Mouse (Mus musculus) macrophage (primary cell): ENCODE results near the gene 1700109H08Rik. TPM values are rescaled to one million over a fixed set of nuclear protein-coding genes. Genes with fewer than 3 reads are reported as not detected.
"Not testable (repeated sequence)": the region's sequence is repeated elsewhere in the genome, so short reads cannot be mapped to it uniquely, and the experiment has no call there.

Experiments
- H3K27ac ChIP-seq: fragments of 350-480 bp; formaldehyde crosslinking; 2 replicates; pipeline ENCODE4 v1.9.0; 2021
- H3K36me3 ChIP-seq: fragments of 350-480 bp; formaldehyde crosslinking; 2 replicates; pipeline ENCODE4 v1.9.0; 2021; ENCODE audit errors: inconsistent target
- H3K4me3 ChIP-seq: fragments of 350-480 bp; formaldehyde crosslinking; 2 replicates; pipeline ENCODE4 v1.9.0; 2021; ENCODE audit errors: inconsistent target
- H3K79me2 ChIP-seq: fragments of 350-480 bp; formaldehyde crosslinking; 2 replicates; pipeline ENCODE4 v1.9.0; 2021; ENCODE audit errors: inconsistent target
- WGBS: methylation state at CpG from one replicate; pipeline ENCODE4 v1.1.7; 2026; ENCODE audit warnings: inconsistent platforms; ENCODE audit not compliant: missing documents; 5-methylcytosine and 5-hydroxymethylcytosine counted together
- polyA plus RNA-seq: library from polyadenylated mRNA; stranded (reverse); fragments of 250-400 nt; gene quantifications from 3 replicates; pipeline ENCODE4 v1.2.4, GENCODE M21; 2018; ENCODE audit warnings: inconsistent platforms

Gene 1700109H08Rik
- polyA plus RNA-seq, 1 experiment from 2014 or later = 0.49 TPM

DNA sequence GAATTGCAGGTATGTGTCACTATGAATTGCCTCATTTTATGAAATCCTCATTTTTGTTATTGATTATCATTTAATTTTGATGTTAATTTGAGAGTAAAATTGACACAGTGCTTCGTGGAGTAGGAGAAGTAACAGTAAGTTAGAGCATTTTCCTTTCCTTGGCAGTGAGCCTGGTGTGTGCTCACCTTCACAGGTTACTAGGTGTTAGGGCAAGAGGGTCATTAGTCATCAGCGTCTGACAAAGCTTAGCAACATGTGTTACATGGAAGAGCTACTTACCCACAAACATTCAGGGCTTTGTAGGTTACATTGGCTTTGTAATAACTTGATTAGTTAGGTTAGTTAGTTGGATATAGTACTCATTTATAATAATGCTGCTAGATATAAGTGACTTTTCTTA is 17.2 kb upstream of the 1700109H08Rik start:
- H3K27ac ChIP-seq = no peak overlapping the region

DNA sequence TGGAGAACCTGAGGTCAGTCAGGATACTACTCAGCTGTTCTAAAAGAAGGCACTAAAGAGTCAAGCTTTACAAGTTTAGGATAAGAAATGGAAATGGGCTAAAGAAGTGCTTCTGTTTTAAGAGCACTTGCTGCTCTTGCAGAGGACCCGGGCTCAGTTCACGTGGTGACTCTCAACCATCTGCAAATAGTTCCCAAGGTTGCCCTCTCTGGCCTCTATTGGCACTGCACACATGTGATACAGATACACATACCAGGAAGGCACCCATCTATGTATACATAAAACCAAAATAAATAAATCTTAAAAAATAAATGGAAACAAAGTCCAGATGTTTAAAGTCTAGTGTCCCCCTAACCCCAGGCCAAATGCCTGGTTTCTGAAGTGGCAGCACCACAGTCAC is 3.5 kb downstream of the 1700109H08Rik start:
- no peak overlapping the region for H3K27ac ChIP-seq
- H3K36me3 ChIP-seq = peaks cover 88% of the 10 kb centered on the region
- WGBS = 96% methylated on average over 2 of the region's 2 CpGs
- H3K4me3 ChIP-seq = no peak overlapping the region
- H3K79me2 ChIP-seq = no peaks in the 10 kb centered on the region

More for the DNA sequence above, 17.2 kb upstream of the 1700109H08Rik start:
- whole genome bisulfite sequencing = 76% methylated on average over 2 of the region's 2 CpGs
- Histone ChIP-seq H3K79me2 (peaks cover 65% of the 10 kb centered on the region), H3K4me3 (no peak overlapping the region), H3K36me3 (peaks cover 41% of the 10 kb centered on the region)

DNA sequence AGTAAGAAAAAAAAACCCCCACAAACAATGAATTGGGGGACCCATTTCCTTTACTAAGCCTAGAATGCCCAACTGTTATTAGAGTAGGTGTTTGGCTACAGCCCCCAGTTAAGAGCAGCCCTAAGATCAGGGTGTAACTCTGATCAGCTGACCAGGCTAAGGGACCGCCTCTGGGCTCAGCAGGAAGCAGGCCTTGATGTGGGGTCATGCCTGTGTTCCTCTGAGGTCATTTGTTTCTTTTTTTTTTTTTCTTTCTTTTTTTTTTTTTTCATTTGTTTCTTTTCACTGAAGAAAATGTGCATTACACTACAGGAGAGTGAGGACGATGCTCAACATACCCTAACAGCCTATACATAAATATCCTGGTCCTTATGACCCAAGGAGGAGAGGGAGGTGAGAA is 6.6 kb downstream of the 1700109H08Rik start:
- H3K27ac ChIP-seq = no peak overlapping the region
- 94% methylated on average over 2 of the region's 2 CpGs for WGBS

DNA sequence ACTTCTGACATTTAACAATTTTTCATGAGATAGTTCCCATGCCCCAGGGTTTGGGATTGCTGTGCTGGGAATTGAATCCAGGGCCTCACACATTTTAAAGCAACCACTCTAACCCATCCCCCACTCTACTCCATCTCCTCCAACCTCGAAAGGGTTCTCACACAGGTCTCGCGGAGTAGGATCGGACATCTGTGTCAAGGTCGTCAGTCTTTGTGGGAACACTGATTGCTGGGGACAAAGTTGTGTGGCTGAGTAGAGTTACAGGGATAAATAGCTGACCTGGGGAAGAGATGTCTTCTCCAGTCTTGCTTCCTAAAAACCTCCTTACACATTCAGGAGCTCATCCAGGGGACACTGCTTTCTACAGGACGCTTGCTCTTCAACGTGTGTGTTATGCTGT is 7.7 kb downstream of the 1700109H08Rik start:
- 94% methylated on average over 7 of the region's 7 CpGs for WGBS

More for the DNA sequence above, 6.6 kb downstream of the 1700109H08Rik start:
- Histone ChIP-seq H3K4me3 (no peak overlapping the region), H3K79me2 (no peaks in the 10 kb centered on the region), H3K36me3 (peaks cover 86% of the 10 kb centered on the region)

DNA sequence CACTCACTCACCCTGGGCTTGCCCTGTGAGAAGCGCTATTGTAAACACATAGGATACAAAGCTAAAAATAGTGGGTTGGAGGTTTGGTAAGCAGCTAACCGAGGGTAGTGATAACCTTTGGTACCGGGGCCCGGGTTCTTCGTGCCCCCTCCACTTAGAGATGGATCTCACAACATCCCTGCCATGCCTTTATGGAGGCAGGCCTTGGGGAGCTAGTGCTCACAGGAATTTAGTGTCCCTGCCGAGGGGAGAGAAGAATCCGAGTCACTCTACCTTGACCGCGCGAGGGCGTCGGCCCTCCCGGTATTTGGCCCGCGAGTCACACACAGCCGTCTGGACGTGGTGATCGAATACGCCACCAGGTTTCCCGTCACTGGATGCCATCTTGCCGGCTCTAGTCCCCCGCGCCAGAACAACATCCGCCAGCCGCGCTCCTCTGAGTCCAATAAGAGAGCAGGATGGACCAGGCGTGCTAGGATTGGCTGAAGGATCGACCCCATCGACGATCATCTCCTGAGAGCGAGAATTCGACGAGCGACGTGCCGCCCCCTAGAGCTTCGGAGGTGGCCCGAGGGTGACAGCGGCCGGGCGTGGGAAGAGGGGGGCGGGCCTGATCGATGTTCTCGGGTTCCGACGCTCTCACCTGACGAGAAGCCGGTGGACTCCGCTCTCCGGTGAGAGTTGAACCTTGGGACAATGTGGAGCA is 24.5 kb downstream of the 1700109H08Rik start, which contains the start of gene Pex1:
Gene Pex1 (plus strand): TSS at position 374 of the 706 bp plus-strand sequence.
- Histone ChIP-seq H3K79me2 (peaks cover 56% of the 10 kb centered on the region), H3K4me3 (peak within 1 kb of the TSS; percentile 99), H3K36me3 (peaks cover 14% of the 10 kb centered on the region; the same call in 1 of the 2 replicates), H3K27ac (peak within 1 kb of the TSS; percentile 40; the same call in 1 of the 2 replicates)
- WGBS = 2% methylated on average over 50 of the region's 50 CpGs

More for the DNA sequence above, 7.7 kb downstream of the 1700109H08Rik start:
- H3K36me3 ChIP-seq = peaks cover 85% of the 10 kb centered on the region
- no peak overlapping the region for H3K27ac ChIP-seq
- H3K79me2 ChIP-seq = no peaks in the 10 kb centered on the region
- H3K4me3 ChIP-seq = no peak overlapping the region

DNA sequence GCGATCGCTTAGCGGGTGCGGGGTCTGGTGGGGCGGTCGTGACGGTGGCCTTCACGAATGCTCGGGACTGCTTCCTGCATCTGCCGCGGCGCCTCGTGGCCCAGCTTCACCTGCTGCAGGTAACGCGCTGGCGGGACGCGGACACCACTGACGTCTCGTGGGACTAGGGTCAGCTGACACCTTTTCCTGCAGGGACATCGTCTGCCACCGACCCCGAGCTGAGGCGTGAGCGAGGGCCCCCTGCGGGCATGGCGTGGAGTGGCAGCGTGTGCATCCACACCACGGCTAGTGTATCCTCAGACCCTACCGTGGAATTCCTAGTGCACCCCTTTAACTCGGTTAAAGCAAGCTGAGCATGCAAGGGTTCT is 25.0 kb downstream of the 1700109H08Rik start, which contains the start of gene Rbm48:
Gene Rbm48 (minus strand): TSS at position 187 of the 368 bp plus-strand sequence.
- peak within 1 kb of the TSS; percentile 99 for H3K4me3 ChIP-seq
- 0% methylated on average over 31 of the region's 31 CpGs for WGBS
- H3K27ac ChIP-seq = peak within 1 kb of the TSS; percentile 40; the same call in 1 of the 2 replicates
- H3K36me3 ChIP-seq = 0 out of 2 replicates have a peak, but pooled peaks cover 9% of the 10 kb centered on the region
- peaks cover 62% of the 10 kb centered on the region for H3K79me2 ChIP-seq

DNA sequence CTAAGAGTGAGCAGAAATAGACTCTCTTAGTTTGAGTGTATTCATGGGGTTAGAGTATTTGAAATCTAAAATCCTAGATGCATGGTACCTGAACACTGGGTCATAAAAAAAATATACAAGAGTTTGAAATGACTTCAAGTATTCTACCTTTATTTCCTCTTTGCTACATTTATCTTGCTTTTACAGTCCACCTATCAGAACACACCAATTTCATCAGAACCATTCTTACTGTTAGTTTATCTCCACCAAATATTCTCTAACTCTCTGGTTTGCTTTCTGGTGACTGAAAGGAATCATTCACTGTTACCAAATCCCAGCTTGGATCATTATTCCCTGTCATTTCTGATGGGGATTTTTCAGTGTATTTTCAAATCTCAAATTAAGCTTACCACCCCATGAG is 25.8 kb downstream of the 1700109H08Rik start:
- H3K36me3 ChIP-seq = 0 out of 2 replicates have a peak, but pooled peaks cover 3% of the 10 kb centered on the region
- H3K79me2 ChIP-seq = peaks cover 62% of the 10 kb centered on the region
- H3K4me3 ChIP-seq = no peak overlapping the region; the same call in 1 of the 2 replicates
- H3K27ac ChIP-seq = no peak overlapping the region

DNA sequence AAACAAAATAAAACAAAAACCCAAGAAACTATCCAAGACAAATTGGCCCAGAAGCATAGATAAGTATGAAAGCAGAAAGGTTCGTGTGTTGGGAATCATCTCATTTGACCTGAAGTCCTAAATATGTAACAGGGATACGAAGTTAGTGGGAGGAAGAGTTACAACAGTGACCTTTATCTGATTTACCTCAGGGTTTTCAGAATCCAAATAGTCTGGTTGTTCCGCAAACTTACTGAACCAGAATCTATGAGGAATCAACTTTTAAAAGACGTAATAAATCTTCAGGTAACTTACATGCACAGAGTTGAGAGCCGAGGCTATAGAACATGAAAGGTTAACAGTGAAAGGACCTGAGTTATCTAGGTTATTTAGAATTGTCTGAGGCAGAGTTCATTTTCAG is 27.4 kb downstream of the 1700109H08Rik start:
- Histone ChIP-seq H3K4me3 (no peak overlapping the region), H3K27ac (no peak overlapping the region), H3K79me2 (peaks cover 53% of the 10 kb centered on the region), H3K36me3 (no peaks in the 10 kb centered on the region)
- WGBS = 93% methylated on average over 5 of the region's 5 CpGs

DNA sequence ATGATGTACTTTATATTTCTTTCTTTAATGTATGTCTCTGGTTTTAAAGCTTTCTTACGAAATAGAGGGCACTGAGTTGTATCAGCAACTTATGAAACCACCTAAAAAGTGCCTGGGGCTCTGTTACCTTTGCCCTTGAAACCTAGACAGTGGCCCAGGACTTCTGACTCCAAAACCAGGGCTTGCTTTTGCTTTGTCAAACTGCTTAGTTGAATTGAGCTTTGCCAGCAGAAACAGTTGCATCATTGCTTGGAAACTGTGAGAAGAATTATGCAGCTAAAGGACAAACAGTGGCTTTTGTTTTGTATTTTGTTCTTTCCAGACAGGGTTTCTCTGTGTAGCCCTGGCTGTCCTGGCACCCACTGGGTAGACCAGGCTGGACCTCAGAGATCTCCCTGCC is 28.9 kb downstream of the 1700109H08Rik start:
- Histone ChIP-seq H3K27ac (no peak overlapping the region), H3K4me3 (no peak overlapping the region), H3K79me2 (peaks cover 38% of the 10 kb centered on the region), H3K36me3 (0 out of 2 replicates have a peak, but pooled peaks cover 14% of the 10 kb centered on the region)
- 92% methylated on average over 1 of the region's 1 CpGs for WGBS

DNA sequence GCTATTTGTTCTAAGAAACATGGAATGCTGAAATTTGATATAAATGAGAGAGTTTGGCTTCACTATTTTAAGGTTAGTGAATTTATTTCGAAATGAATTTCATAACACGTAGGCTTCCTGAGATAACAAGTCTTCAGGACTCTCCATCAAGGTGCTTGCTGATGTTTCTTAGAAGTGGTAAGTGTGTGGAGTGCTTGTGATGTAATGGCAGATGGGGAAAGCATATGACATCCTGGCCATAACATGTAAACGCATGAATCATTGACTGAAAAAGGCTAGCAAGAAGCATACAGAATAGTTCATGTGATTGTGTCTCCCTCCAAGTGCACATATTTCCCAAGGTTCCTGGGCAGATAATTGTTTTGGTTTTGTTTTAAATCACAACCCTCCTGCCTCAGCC is 29.4 kb downstream of the 1700109H08Rik start:
- Histone ChIP-seq H3K27ac (no peak overlapping the region), H3K4me3 (no peak overlapping the region), H3K79me2 (peaks cover 33% of the 10 kb centered on the region; the same call in 1 of the 2 replicates), H3K36me3 (peaks cover 19% of the 10 kb centered on the region; the same call in 1 of the 2 replicates)
- 100% methylated on average over 3 of the region's 3 CpGs for WGBS

DNA sequence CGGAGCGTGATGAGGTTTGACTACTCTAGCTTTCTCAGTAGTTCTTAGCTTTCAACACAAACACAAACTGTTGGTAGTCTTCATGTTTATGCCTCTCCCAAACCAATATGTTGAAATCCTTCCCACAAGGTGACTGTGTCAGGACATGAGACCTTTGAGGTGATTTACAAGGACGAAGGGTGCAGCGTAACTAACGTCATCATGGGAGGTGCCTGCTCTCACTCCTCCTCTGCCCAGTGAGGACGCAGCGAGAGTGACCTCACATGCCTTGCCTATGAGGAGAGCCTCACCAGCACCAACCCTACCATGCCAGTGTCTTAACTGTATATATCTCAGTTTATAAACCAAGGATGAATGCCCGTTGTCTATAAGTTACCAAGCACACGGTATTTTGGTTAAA is 35.7 kb downstream of the 1700109H08Rik start:
- Histone ChIP-seq H3K79me2 (no peaks in the 10 kb centered on the region), H3K27ac (no peak overlapping the region), H3K4me3 (no peak overlapping the region), H3K36me3 (peaks cover 53% of the 10 kb centered on the region)
- 94% methylated on average over 9 of the region's 9 CpGs for WGBS

DNA sequence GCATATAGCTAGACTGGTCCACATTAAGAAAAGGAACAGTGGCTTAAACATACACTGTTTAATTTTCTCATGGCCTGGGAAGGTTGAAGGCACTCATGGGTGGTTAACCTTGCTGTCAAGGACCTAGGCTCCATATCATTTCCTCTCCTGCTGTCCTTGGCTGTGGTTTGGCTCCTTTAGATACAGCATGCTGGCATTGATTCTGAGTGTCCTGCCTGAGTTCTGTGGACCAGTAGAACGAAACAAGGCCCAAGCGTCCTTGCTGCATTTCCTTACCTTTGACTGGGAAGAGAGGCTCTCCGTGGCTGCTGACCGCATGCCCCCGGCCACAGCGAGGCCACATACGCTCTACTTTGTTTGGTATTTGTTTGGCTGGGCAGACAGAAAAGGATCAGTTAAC is 37.9 kb downstream of the 1700109H08Rik start:
- Histone ChIP-seq H3K4me3 (no peak overlapping the region), H3K36me3 (peaks cover 50% of the 10 kb centered on the region), H3K79me2 (no peaks in the 10 kb centered on the region), H3K27ac (no peak overlapping the region)
- 93% methylated on average over 7 of the region's 7 CpGs for WGBS

DNA sequence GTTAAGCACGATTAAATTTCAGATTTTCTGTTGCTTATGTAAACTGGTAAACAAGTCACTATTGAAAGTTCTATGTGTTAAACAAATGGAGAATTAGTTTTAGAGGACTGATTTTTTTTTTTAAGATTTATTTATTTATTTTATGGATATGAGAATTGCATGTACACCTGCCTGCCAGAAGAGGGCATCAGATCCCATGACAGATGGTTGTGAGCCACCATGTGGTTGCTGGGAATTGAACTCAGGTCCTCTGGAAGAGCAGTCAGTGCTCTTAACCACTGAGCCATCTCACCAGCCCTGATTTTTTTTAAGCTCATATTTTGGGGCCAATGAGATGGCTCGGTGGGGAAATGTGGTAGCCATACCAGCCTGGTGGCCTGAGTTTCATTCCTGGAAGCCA is 40.5 kb downstream of the 1700109H08Rik start:
- not testable (repeated sequence) for H3K79me2 ChIP-seq, H3K27ac ChIP-seq, H3K4me3 ChIP-seq
- H3K36me3 ChIP-seq = peaks cover 34% of the 10 kb centered on the region
- 100% methylated on average over 2 of the region's 2 CpGs for WGBS

DNA sequence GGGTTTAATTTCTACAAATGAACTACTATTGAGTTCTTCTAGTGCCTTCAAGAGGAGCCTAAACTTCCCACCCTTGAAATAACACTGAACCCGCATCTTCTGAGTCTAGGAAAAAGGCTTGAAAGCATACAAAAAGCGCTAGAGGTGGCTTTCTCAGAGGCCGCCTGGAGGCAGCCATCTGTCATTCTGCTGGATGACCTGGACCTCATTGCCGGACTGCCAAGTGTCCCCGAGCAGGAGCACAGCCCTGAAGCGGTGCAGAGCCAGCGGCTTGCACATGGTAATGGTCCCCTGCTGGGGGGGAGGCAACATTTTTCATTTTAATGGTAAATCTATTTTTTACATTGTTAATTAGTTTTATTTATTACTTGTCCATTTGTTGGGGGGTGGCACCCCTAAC is 49.1 kb downstream of the 1700109H08Rik start:
- WGBS = 96% methylated on average over 7 of the region's 7 CpGs
- no peak overlapping the region for H3K27ac ChIP-seq
- no peak overlapping the region for H3K4me3 ChIP-seq
- no peaks in the 10 kb centered on the region for H3K79me2 ChIP-seq
- peaks cover 52% of the 10 kb centered on the region for H3K36me3 ChIP-seq

DNA sequence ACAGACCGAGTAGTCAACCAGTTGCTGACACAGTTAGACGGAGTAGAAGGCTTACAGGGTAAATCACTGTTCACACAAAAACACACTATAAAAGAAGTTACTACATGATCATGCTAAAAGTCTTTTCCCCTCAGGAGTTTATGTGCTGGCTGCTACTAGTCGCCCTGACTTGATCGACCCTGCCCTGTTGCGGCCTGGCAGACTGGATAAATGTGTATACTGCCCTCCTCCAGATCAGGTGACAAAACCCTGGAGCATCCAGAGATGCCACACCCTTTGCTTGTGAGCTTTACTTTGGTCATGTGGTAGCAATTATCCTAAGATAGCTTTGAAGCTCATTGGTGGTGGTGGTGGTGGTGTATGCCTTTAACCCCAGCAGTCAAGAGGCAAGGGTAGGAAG is 58.7 kb downstream of the 1700109H08Rik start:
- Histone ChIP-seq H3K27ac (no peak overlapping the region), H3K36me3 (peaks cover 43% of the 10 kb centered on the region), H3K4me3 (no peak overlapping the region), H3K79me2 (no peaks in the 10 kb centered on the region)
- WGBS = 100% methylated on average over 5 of the region's 5 CpGs
